Mouse (Mus musculus) liver, adult 2 months (tissue): ENCODE results near the gene Tbc1d8b.

Source experiments
- CTCF ChIP-seq: fragments of 200-500 bp; IDR thresholded peaks from 2 replicates; pipeline ENCODE4 v1.5.1; 2011; ENCODE audit warnings: low read depth, low read length, control low read depth
- POLR2A ChIP-seq: fragments of 200-500 bp; IDR thresholded peaks from 2 replicates; pipeline ENCODE4 v1.6.1; 2011; ENCODE audit warnings: low read length, control low read depth; ENCODE audit not compliant: insufficient read depth; ENCODE audit errors: extremely low read depth

DNA sequence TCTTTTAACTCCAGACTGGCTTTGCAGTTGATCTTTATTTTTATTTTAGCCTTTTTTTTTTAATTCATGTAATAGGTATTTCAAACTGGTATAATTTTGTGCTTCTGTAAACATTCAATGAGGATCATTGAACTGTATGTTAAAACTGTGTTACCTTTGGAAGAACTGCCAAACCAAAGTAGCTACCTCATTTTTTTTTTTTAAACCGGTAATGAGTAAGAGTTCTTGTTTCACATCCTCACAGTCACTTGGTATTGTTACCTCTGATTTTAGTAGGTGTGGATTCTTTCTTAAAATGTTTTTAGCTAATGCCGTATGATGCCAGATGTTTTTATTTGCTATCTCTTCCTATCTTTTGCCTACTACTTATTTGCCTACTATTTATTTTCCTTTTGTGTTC is 37.6 kb downstream of the Tbc1d8b start:
- no peak for TF ChIP-seq CTCF
- no peak for TF ChIP-seq POLR2A
